Mouse (Mus musculus) layer of hippocampus, postnatal 10 days (tissue): ENCODE measurements at regions not wholly inside any gene's neighbourhood (a gene's known extent, or its start where the extent isn't known, plus 50 kb on each side); places are given as distances from the start of the nearest gene placed in this dataset.
"Not testable (repeated sequence)": the region's sequence is repeated elsewhere in the genome, so short reads cannot be mapped to it uniquely, and the experiment has no call there.

Experiments used
- DNase-seq, 2 experiments: peaks; one replicate each; pipeline ENCODE4 v3.0.0; 2021; ENCODE audit warnings: low spot score in 2 of 2

GRCm38 (mm10) chr13:31050160-31050788 lies 76.3 kb downstream of the Gm5447 start:
- no peak for DNase-seq

GRCm38 (mm10) chr13:31051586-31051985 lies 77.6 kb downstream of the Gm5447 start:
- not testable (repeated sequence) for DNase-seq

- no peak for DNase-seq
Observed at GRCm38 (mm10) chr13:31054356-31054755, 80.4 kb downstream of the Gm5447 start.

GRCm38 (mm10) chr13:31055376-31056083 lies 81.5 kb downstream of the Gm5447 start:
- no peak for DNase-seq

GRCm38 (mm10) chr13:31056154-31056871 lies 82.3 kb downstream of the Gm5447 start:
- no peak for DNase-seq

- DNase-seq = no peak
Observed at GRCm38 (mm10) chr13:31060916-31061431, 87.0 kb downstream of the Gm5447 start.

GRCm38 (mm10) chr13:31068343-31068742 lies 94.3 kb downstream of the Gm5447 start:
- DNase-seq = no peak

GRCm38 (mm10) chr13:31076541-31076940 lies 102.5 kb downstream of the Gm5447 start:
- DNase-seq = no peak

- no peak for DNase-seq
Observed at GRCm38 (mm10) chr13:31078751-31079150, 104.7 kb downstream of the Gm5447 start.

GRCm38 (mm10) chr13:31080215-31080614 lies 106.2 kb downstream of the Gm5447 start:
- DNase-seq = no peak

GRCm38 (mm10) chr13:31082448-31083140 lies 108.6 kb downstream of the Gm5447 start:
- DNase-seq = peak; percentile 63 to 78

GRCm38 (mm10) chr13:31101051-31101450 lies 127.0 kb downstream of the Gm5447 start:
- DNase-seq = no peak

GRCm38 (mm10) chr13:31107434-31107833 lies 133.4 kb downstream of the Gm5447 start:
- no peak for DNase-seq

GRCm38 (mm10) chr13:31109231-31109630 lies 135.2 kb downstream of the Gm5447 start:
- DNase-seq = no peak

- no peak for DNase-seq
Observed at GRCm38 (mm10) chr13:31122689-31123088, 148.7 kb downstream of the Gm5447 start.

GRCm38 (mm10) chr13:31124547-31125216 lies 150.7 kb downstream of the Gm5447 start:
- no peak for DNase-seq

GRCm38 (mm10) chr13:31132501-31132900 lies 158.5 kb downstream of the Gm5447 start:
- no peak for DNase-seq

GRCm38 (mm10) chr13:31139686-31140085 lies 165.7 kb downstream of the Gm5447 start:
- DNase-seq = no peak

GRCm38 (mm10) chr13:31147323-31147722 lies 173.3 kb downstream of the Gm5447 start:
- DNase-seq = no peak

GRCm38 (mm10) chr13:31154066-31154465 lies 180.1 kb downstream of the Gm5447 start:
- no peak for DNase-seq
